Mouse (Mus musculus): Measurements from ENCODE around the gene Homer3.

DNA sequence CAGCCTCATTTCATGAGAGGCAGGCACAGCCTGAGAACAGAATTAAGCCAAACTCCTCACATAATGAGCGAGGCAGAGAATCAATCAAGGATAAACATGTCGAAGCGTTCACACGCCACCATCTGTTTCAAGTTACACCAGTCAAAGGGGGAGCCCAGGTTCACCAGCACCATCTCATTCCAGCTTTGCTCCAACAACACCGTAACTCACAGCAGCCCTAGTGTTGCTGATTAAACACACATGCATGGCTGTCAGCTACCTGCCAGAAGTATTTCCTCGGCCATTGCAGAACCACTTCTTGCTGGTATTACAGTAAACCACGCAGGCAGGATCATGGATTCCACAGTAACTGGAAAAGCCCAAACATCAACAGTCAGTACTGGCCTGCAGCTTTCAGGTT lies 60.4 kb downstream of the Homer3 start:
- TF ChIP-seq CTCF (IDR thresholded peaks at IDR 0.05; ENCODE audit: control insufficient read depth, insufficient read depth, low read length) (no peak), POLR2A (IDR thresholded peaks at IDR 0.05; ENCODE audit: borderline replicate concordance, control insufficient read depth, low read depth, low read length) (no peak)

All from bone marrow, adult 2 months (tissue).